8 mouse cellular contexts compared by ENCODE assay signal in the genomic region with DNA sequence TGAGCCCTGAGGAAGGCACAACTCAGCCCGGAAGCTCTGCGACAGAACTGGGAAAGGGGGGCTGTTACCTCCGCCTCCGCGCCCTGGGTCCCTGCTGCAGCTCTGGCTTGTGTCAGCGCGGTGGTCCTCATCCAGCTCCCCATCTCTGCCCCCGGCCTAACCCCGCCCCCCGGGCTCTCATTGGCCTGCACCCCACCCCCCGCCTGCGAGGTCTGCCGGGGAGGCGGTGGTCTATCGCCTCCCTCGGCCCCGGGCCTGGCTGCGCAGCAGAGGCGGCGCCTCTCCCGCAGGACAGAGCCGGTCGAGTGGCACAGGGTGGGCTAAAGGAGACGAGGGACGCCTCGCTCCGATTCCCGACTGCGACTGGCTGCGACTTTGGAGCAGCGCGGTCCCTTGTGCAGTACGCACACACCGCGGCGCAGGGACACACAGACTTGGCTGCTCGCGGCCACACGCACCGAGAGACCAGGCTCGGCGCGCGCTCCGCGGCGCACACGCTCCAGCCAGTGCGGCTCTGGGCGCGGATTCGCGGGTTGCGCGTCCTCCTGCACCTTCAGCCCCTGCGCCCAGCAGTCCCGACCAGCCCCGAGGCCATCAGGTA. TPM values are rescaled to one million over a fixed set of nuclear protein-coding genes. Genes with fewer than 3 reads are reported as not detected.
DNase-seq lines count a peak whose midpoint lies in the region; ATAC-seq and TF ChIP-seq lines count a peak whose summit lies in the region.

A gene (plus strand): TSS at position 208 of the 601 bp plus-strand sequence.

- TF ChIP-seq POLR2A in limb, embryonic 14.5 days (IDR thresholded peaks at IDR 0.05; ENCODE audit: borderline replicate concordance, extremely low read depth, insufficient read depth, insufficient read length) = no peak

- WGBS in forebrain, embryonic 16.5 days = under 1% methylated on average over 56 of the region's 58 CpGs
- WGBS in hindbrain, embryonic 16.5 days = under 1% methylated on average over 57 of the region's 58 CpGs
- under 1% methylated on average over 31 of the region's 58 CpGs for WGBS in limb, embryonic 14.5 days

- peak within 1 kb of the TSS; percentile 79 for H3K4me3 ChIP-seq in forebrain, embryonic 16.5 days (replicated peaks; ENCODE audit: low read length)
- peak within 1 kb of the TSS; percentile 84 for H3K4me3 ChIP-seq in hindbrain, embryonic 16.5 days (ENCODE audit: low read length)
- peak within 1 kb of the TSS; percentile 50 for H3K4me3 ChIP-seq in limb, embryonic 14.5 days (replicated peaks; ENCODE audit: low read length)

- H3K9ac ChIP-seq in forebrain, embryonic 16.5 days (replicated peaks; ENCODE audit: low read depth, low read length) = peak within 1 kb of the TSS; percentile 92
- H3K9ac ChIP-seq in hindbrain, embryonic 16.5 days (ENCODE audit: low read depth, low read length) = peak within 1 kb of the TSS; percentile 96
- peak within 1 kb of the TSS; percentile 50 for H3K9ac ChIP-seq in limb, embryonic 14.5 days (ENCODE audit: low read depth, low read length, severe bottlenecking)

- H3K4me1 ChIP-seq in forebrain, embryonic 16.5 days (replicated peaks; ENCODE audit: control insufficient read depth, insufficient read depth, low read length) = peaks cover 39% of the 10 kb centered on the region
- peaks cover 39% of the 10 kb centered on the region for H3K4me1 ChIP-seq in hindbrain, embryonic 16.5 days (ENCODE audit: control insufficient read depth, insufficient read depth, low read depth, low read length)
- no peaks in the 10 kb centered on the region for H3K4me1 ChIP-seq in limb, embryonic 14.5 days (ENCODE audit: control insufficient read depth, insufficient read depth, low read length)

- peak within 1 kb of the TSS; percentile 87 for H3K4me2 ChIP-seq in forebrain, embryonic 16.5 days (ENCODE audit: low read length)
- peak within 1 kb of the TSS; percentile 56 for H3K4me2 ChIP-seq in hindbrain, embryonic 16.5 days (ENCODE audit: low read length)
- H3K4me2 ChIP-seq in limb, embryonic 14.5 days (replicated peaks; ENCODE audit: low read depth, low read length, severe bottlenecking) = peak within 1 kb of the TSS; percentile 83

- peak within 1 kb of the TSS; percentile 82 for H3K27ac ChIP-seq in forebrain, embryonic 16.5 days (ENCODE audit: low read length)
- peak within 1 kb of the TSS; percentile 95 for H3K27ac ChIP-seq in hindbrain, embryonic 16.5 days (ENCODE audit: low read depth, low read length)
- H3K27ac ChIP-seq in limb, embryonic 14.5 days (replicated peaks; ENCODE audit: low read depth, low read length) = no peak within 1 kb of the TSS

- DNase-seq in gastrocnemius, postnatal 14 days = peak; percentile 24
- no peak for DNase-seq in gastrocnemius, adult 18-20 months (ENCODE audit: low spot score)
- peak; percentile 74 to 85 for DNase-seq in cerebellum, adult 18-20 months
- peak; percentile 29 for DNase-seq in limb, embryonic 14.5 days (ENCODE audit: low spot score)
- DNase-seq in retina, postnatal 7 days (ENCODE audit: low read depth, low spot score) = peak; percentile 21

- intact Hi-C loops in gastrocnemius, postnatal 14 days (cut with DNase I; ENCODE audit: low total_unique reads) = no loop called here

- H3K27me3 ChIP-seq in forebrain, embryonic 16.5 days (replicated peaks; ENCODE audit: control insufficient read depth, insufficient read depth, low read length) = no peaks in the 10 kb centered on the region
- no peaks in the 10 kb centered on the region for H3K27me3 ChIP-seq in hindbrain, embryonic 16.5 days (replicated peaks; ENCODE audit: control insufficient read depth, insufficient read depth, low read length)
- H3K27me3 ChIP-seq in limb, embryonic 14.5 days (ENCODE audit: control insufficient read depth, insufficient read depth, low read length) = peaks cover 28% of the 10 kb centered on the region

- ATAC-seq in forebrain, embryonic 16.5 days = peak; percentile 86
- peak; percentile 92 for ATAC-seq in hindbrain, embryonic 16.5 days
- ATAC-seq in limb, embryonic 14.5 days (ENCODE audit: low FRiP score, low read depth) = peak; percentile 86
- no peak for ATAC-seq in CD4-positive, CD25-positive, alpha-beta regulatory T cell, adult 4 months

- no peaks in the 10 kb centered on the region for H3K9me3 ChIP-seq in forebrain, embryonic 16.5 days (ENCODE audit: control insufficient read depth, low read length)
- no peaks in the 10 kb centered on the region for H3K9me3 ChIP-seq in hindbrain, embryonic 16.5 days (ENCODE audit: control insufficient read depth, low read length)
- no peaks in the 10 kb centered on the region for H3K9me3 ChIP-seq in limb, embryonic 14.5 days (ENCODE audit: control insufficient read depth, low read length)

- no peaks in the 10 kb centered on the region for H3K36me3 ChIP-seq in forebrain, embryonic 16.5 days (ENCODE audit: control insufficient read depth, insufficient read depth)
- H3K36me3 ChIP-seq in hindbrain, embryonic 16.5 days (ENCODE audit: control insufficient read depth, insufficient read depth, low read length) = no peaks in the 10 kb centered on the region
- no peaks in the 10 kb centered on the region for H3K36me3 ChIP-seq in limb, embryonic 14.5 days (ENCODE audit: control insufficient read depth, insufficient read depth, low read length)

RNA-seq across cellular contexts. Expression of the gene that starts here (rescaled TPM):
- total RNA-seq in gastrocnemius, postnatal 14 days (2021) = 1 to 10 TPM; 2.7 to 4.0 TPM
- total RNA-seq in gastrocnemius, adult 18-20 months (2021) = 1 to 10 TPM in 1 of 2 experiments, under 1 TPM in 1; 0.88 to 1.4 TPM
- polyA plus RNA-seq in forebrain, embryonic 16.5 days (2015; fragmentation: Nextera tagmentation; extraction: Ambion mirVana) = 33.8 and 37.9 TPM in 2 replicates
- 67.1 and 74.8 TPM in 2 replicates for polyA plus RNA-seq in hindbrain, embryonic 16.5 days (2015; fragmentation: Nextera tagmentation; extraction: Ambion mirVana)
- polyA plus RNA-seq in limb, embryonic 14.5 days (2012; rRNA removed) = 3.0 and 3.5 TPM in 2 replicates
- polyA plus RNA-seq in limb, embryonic 14.5 days (2014; fragmentation: Nextera tagmentation; extraction: Ambion mirVana) = 0.84 and 2.2 TPM in 2 replicates
- polyA plus RNA-seq in CD4-positive, CD25-positive, alpha-beta regulatory T cell, adult 4 months (2017; shearing (Covaris generic)) = not detected
